Mouse (Mus musculus) cerebellum, postnatal 10 days (tissue): Measurements from ENCODE around the gene Tmc3.

Source experiments
- DNase-seq, 2 experiments: peaks; one replicate each; pipeline ENCODE4 v3.0.0; 2021; ENCODE audit warnings: mixed read lengths in 2 of 2

Gene Tmc3

GRCm38 (mm10) chr7:83584639-83585471 lies at the start of gene Tmc3:
Gene Tmc3 (plus strand): TSS chr7:83584927.
- peak; percentile 81 to 85 for DNase-seq

DNA sequence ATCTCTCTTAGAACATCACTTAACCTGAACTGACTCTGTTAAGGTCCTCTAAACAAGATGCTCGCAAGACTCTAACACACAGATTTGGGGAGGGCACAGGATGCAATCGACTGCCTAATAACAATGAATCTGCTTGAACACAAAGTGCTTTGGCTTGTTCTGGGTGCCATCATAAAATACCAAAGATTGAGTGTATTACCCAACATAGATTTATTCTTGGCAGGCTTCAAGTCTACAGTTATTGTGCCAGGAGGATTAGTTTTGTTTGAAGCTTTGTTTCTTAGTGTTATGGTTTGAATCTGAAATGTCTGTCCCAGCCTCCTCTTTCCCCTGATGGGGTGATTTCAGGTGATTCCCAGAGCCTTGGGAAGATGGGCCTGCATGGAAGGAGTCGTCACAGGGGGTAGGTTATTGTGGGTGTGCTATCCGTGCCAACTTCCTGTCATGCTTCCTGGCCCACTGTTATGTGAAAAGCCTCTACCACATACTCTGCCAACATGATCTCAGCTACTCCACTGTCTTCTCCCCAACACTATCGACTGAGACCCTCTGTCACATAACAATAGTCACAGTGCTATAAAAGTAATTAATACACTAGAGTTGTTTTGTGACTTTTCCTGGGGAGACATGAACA lies 43.1 kb upstream of the Tmc3 start:
- peak; percentile 69 for DNase-seq

- peak in 1 of 2 experiments; percentile 13 for DNase-seq
Observed at GRCm38 (mm10) chr7:83548686-83549352, 35.9 kb upstream of the Tmc3 start.

- DNase-seq = peak; percentile 62 to 69
Observed at GRCm38 (mm10) chr7:83549353-83549774, 35.4 kb upstream of the Tmc3 start.

DNA sequence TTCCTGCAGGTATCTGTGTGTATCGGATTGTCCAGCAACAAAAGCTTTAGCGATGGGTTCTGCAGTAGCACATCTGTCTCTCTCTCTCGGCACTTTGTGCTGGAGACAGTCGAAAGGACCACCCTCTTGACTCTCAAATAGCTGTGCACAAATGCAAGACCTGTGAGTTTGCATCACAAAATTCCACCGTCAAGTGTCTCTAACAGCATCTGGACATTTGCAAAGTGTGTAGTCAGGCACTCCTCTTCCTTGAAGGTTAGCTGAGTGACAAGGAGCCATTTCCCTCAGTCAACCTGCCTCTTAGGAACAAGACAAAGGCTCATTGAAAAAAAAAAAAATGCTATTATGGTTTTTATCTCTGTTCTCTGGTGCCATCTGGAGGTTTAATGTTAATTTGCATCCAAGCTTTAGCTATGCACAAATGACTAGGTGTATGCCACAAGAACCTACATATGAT lies 34.7 kb upstream of the Tmc3 start:
- peak; percentile 73 to 89 for DNase-seq

- DNase-seq = no peak
Observed at GRCm38 (mm10) chr7:83554477-83554876, 30.2 kb upstream of the Tmc3 start.

GRCm38 (mm10) chr7:83556488-83556887 lies 28.2 kb upstream of the Tmc3 start:
- DNase-seq = no peak

GRCm38 (mm10) chr7:83558741-83559280 lies 25.9 kb upstream of the Tmc3 start:
- no peak for DNase-seq

DNA sequence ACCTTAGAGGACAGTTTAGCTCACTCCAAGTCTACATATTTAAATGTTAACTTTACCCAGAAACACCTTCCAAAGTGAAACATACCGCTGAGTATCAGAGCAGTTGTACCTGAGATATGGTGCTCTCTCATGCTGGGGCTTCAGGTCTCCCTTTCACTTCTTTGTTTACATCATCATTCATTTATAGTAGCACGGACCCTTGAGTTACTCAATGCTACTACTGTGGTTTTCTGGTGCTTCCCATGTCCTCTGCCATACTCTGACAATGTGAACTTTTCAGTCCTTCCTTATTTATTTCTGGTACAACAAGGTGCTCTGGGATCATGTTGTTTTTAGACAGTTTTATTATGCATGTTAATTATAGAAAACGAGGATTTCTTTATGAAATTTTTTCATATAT lies 25.2 kb upstream of the Tmc3 start:
- DNase-seq = no peak

- DNase-seq = no peak
Observed at GRCm38 (mm10) chr7:83561849-83562248, 22.9 kb upstream of the Tmc3 start.

DNA sequence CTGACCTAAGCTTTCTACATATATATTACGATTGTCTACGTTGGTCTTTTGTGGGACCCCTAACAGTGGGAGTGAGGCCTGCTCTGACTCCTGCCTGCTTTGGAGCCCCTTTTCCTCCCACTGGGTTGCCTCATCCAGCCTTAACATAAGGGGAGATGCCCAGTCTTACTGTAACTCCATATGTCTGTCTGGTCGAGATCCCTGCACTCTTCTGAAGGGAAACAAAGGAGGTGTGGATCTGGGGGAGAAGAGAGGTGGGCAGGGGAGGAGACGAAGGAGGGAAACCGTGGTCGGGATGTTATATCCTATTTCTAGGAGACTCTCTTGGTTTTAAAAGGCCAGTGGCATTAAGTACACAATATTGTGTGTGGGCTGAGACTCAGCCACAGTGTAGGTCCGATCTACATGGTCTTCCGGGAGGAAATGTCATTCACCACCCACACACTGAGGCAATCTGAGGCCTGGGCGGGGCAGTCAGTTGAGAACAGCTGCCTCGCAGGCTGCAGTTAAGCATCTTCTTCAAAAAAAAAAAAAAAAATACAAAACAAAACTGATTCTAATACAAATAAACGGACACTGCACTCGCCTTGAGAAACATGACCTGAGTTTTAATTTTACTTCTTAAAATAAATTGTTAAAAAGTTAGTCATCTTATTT lies 20.0 kb upstream of the Tmc3 start:
- DNase-seq = no peak

DNA sequence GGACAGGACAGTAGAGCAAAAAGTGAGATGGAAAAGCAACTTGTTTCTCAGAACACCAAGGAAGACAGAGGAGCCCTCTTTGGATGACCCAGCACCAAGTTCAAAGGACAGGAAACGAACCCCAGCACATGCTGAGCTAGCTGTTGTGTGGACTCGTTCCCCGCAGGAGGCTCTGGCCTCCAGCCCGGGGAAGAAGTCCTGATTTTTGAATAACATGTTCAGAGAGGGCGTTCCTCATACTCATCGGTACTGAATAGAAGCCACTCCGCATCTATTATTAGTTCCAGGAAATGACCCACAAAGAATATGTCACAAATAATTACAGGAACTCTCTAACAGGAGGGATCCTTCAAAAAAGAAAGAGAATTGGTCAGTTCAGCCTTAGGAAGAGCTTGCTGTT lies 18.8 kb upstream of the Tmc3 start:
- DNase-seq = no peak

GRCm38 (mm10) chr7:83567841-83568500 lies 16.8 kb upstream of the Tmc3 start:
- peak; percentile 65 to 75 for DNase-seq

DNA sequence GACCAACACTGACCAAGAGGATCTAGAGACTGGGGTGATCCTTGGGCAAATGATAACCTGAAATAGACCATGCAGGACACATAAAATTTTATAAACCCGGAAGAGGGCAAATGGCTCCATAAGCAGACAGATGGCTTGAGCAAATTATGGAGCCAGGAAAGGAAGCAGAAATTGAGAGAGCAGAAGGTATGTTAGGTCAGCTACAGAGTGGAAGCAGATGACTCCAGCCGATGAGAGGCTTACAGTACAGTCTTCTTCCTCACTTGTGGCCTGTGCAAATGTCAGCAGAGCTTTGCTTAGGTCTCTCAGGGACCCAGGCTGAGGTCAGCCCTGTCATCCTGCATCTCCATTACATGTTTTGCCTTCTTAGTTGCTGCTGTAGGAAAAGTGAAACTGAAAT lies 15.9 kb upstream of the Tmc3 start:
- DNase-seq = no peak

DNA sequence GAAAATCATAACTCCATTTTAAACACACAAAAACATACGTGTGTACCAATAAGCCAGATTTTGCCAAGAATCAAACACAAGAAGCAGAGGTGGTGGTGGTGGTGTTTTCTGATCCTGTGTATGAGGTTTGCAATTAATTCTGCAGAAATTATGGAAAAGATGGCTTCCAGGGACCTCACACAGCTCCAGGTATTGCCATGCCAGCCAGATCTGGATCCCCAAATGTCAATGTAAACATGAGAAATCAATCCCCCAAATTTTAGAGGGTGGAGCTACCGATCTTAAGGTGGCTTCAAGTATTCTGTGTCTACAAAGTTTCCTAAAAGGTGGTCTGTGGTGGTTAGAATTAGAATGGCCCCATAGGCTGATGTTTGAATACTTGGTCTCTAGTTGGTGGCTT lies 15.3 kb upstream of the Tmc3 start:
- no peak for DNase-seq

GRCm38 (mm10) chr7:83571077-83571476 lies 13.7 kb upstream of the Tmc3 start:
- no peak for DNase-seq

GRCm38 (mm10) chr7:83571901-83572300 lies 12.8 kb upstream of the Tmc3 start:
- no peak for DNase-seq

DNA sequence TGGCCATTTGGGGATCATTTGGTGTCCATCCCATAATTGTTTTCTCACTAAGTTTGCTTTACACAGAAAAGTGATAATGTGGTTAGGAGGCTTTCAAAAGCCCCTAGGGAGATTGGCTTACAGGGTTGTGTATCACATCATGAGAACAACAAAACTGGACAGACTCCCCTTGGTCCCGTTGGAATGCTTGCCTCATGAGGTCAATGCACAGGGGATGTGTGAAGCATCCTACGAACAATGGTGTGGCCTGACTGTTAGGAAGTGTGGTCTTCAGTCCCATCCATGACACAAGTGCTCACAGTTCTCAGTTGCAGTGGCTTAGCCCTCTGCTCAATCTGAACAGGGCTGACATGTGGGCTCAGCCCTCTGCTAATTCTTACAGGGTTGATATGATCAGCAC lies 12.3 kb upstream of the Tmc3 start:
- no peak for DNase-seq

GRCm38 (mm10) chr7:83580946-83581345 lies 3.8 kb upstream of the Tmc3 start:
- peak; percentile 45 to 47 for DNase-seq

- DNase-seq = no peak
Observed at GRCm38 (mm10) chr7:83594056-83594455, 9.3 kb downstream of the Tmc3 start.

DNA sequence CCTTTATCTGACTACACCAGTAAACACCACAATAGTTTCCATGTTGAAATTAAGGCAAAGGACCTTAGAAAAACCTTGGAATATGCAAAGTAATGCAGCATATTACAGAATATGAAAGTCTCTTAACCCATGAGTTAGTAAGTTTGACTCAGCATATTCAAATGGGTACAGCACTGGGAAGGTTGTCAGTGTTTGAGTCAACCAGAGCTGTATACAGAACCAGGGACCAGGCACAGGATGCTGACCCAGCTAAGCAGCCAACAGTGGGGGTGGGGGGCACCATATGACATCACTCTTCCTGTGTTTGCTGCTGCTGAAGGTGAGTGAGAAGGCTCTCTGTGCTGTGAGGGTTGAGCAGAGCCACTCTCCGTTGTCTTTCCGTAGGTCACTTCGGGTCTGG lies 12.3 kb downstream of the Tmc3 start:
- no peak for DNase-seq
